Mouse (Mus musculus): ENCODE data around the gene Akap13.

- TF ChIP-seq CTCF (IDR thresholded peaks at IDR 0.05; ENCODE audit: control insufficient read depth, insufficient read depth, low read length), result no peak
- no peak for TF ChIP-seq POLR2A (IDR thresholded peaks at IDR 0.05; ENCODE audit: borderline replicate concordance, control insufficient read depth, low read depth, low read length)
Observed at GRCm38 (mm10) chr7:75787371-75787770, 332.0 kb downstream of the Akap13 start.

Measured in bone marrow, adult 2 months (tissue).